ENCODE assay signal across 7 mouse cellular contexts in genomic region chr2:129624246-129624918, GRCm38 (mm10). TPM values are rescaled to one million over a fixed set of nuclear protein-coding genes. Genes with fewer than 3 reads are reported as not detected.
A peak's percentile ranks its signal among the peaks of the same experiment; 100 is the strongest.
DNase-seq lines count a peak whose midpoint lies in the region; ATAC-seq and TF ChIP-seq lines count a peak whose summit lies in the region.

No protein-coding gene starts in this region.

- peak; percentile 27 for DNase-seq in layer of hippocampus, adult 11-12 months (ENCODE audit: low spot score)
- DNase-seq in layer of hippocampus, postnatal 14 days (ENCODE audit: low spot score in 2 of 2): no peak
- DNase-seq in hindbrain, postnatal 0 days (ENCODE audit: low spot score): peak; percentile 49
- no peak for DNase-seq in Muller cell, postnatal 12 days (ENCODE audit: inconsistent ontology term)
- DNase-seq in yolk sac, embryonic 10.5 days (ENCODE audit: low spot score): no peak

- no peak for TF ChIP-seq CTCF in hindbrain, postnatal 0 days (IDR thresholded peaks at IDR 0.05; ENCODE audit: low read depth)

- H3K9ac ChIP-seq in forebrain, embryonic 13.5 days: no peak overlapping the region
- no peak overlapping the region for H3K9ac ChIP-seq in hindbrain, postnatal 0 days (replicated peaks; ENCODE audit: low read length)
- no peak overlapping the region for H3K9ac ChIP-seq in midbrain, embryonic 15.5 days

- peak; percentile 62; the same call in 1 of the 2 replicates for ATAC-seq in forebrain, embryonic 13.5 days
- ATAC-seq in hindbrain, postnatal 0 days: peak; percentile 55; the same call in 1 of the 2 replicates
- peak; percentile 41 for ATAC-seq in midbrain, embryonic 15.5 days (replicated peaks)

- peaks cover 13% of the 10 kb centered on the region for H3K4me1 ChIP-seq in forebrain, embryonic 13.5 days
- H3K4me1 ChIP-seq in hindbrain, postnatal 0 days (ENCODE audit: insufficient read depth, low read length): 0 out of 2 replicates have a peak, but pooled peaks cover 3% of the 10 kb centered on the region
- peaks cover 14% of the 10 kb centered on the region; the same call in 1 of the 2 replicates for H3K4me1 ChIP-seq in midbrain, embryonic 15.5 days

- no peaks in the 10 kb centered on the region for H3K9me3 ChIP-seq in forebrain, embryonic 13.5 days (replicated peaks)
- H3K9me3 ChIP-seq in hindbrain, postnatal 0 days (ENCODE audit: low read length): no peaks in the 10 kb centered on the region
- H3K9me3 ChIP-seq in midbrain, embryonic 15.5 days: no peaks in the 10 kb centered on the region

- no peaks in the 10 kb centered on the region for H3K27me3 ChIP-seq in forebrain, embryonic 13.5 days
- H3K27me3 ChIP-seq in hindbrain, postnatal 0 days (ENCODE audit: insufficient read depth, low read length): no peaks in the 10 kb centered on the region
- H3K27me3 ChIP-seq in midbrain, embryonic 15.5 days (replicated peaks): no peaks in the 10 kb centered on the region

- peak overlapping the region; percentile 12; the same call in 1 of the 2 replicates for H3K4me2 ChIP-seq in forebrain, embryonic 13.5 days
- no peak overlapping the region for H3K4me2 ChIP-seq in hindbrain, postnatal 0 days (ENCODE audit: low read depth, low read length)
- no peak overlapping the region for H3K4me2 ChIP-seq in midbrain, embryonic 15.5 days

- peak overlapping the region; percentile 37; the same call in 1 of the 2 replicates for H3K27ac ChIP-seq in forebrain, embryonic 13.5 days
- no peak overlapping the region for H3K27ac ChIP-seq in hindbrain, postnatal 0 days
- H3K27ac ChIP-seq in midbrain, embryonic 15.5 days: 0 out of 2 replicates have a peak overlapping the region, but pooled peaks have one; percentile 35

- WGBS in forebrain, embryonic 13.5 days: 53% methylated on average over 13 of the region's 13 CpGs
- 43% methylated on average over 13 of the region's 13 CpGs for WGBS in hindbrain, postnatal 0 days
- WGBS in midbrain, embryonic 15.5 days: 55% methylated on average over 13 of the region's 13 CpGs

- no peak overlapping the region for H3K4me3 ChIP-seq in forebrain, embryonic 13.5 days
- H3K4me3 ChIP-seq in hindbrain, postnatal 0 days (ENCODE audit: low read length): no peak overlapping the region
- no peak overlapping the region for H3K4me3 ChIP-seq in midbrain, embryonic 15.5 days

- peaks cover 14% of the 10 kb centered on the region; the same call in 1 of the 2 replicates for H3K36me3 ChIP-seq in forebrain, embryonic 13.5 days (ENCODE audit: poor library complexity, severe bottlenecking)
- peaks cover 11% of the 10 kb centered on the region for H3K36me3 ChIP-seq in hindbrain, postnatal 0 days (ENCODE audit: insufficient read depth, low read length)
- no peaks in the 10 kb centered on the region; the same call in 1 of the 2 replicates for H3K36me3 ChIP-seq in midbrain, embryonic 15.5 days (replicated peaks)

RNA-seq across cellular contexts. Expression of gene Sirpa, which starts 31.7 kb away (rescaled TPM):
- total RNA-seq in layer of hippocampus, postnatal 14 days (2021): 100 to 1,000 TPM; 255 to 279 TPM
- polyA plus RNA-seq in forebrain, embryonic 13.5 days (2015; fragmentation: Nextera tagmentation; extraction: Ambion mirVana): 16.9 and 19.5 TPM in 2 replicates
- 87.7 and 135 TPM in 2 replicates for total RNA-seq in hindbrain, postnatal 0 days (2014; rRNA removed)
- polyA plus RNA-seq in hindbrain, postnatal 0 days (2015; fragmentation: Nextera tagmentation; extraction: Ambion mirVana): 35.8 and 37.1 TPM in 2 replicates
- polyA plus RNA-seq in midbrain, embryonic 15.5 days (2015; fragmentation: Nextera tagmentation; extraction: Ambion mirVana): 39.5 and 40.5 TPM in 2 replicates

Comparison
In these comparisons a context has a peak if more than half of its experiments do, and no peak if none do; other contexts are left out.
1. DNase-seq: peak in layer of hippocampus, adult 11-12 months (single experiment) and hindbrain, postnatal 0 days (single experiment); none in layer of hippocampus, postnatal 14 days (0 of 2), Muller cell, postnatal 12 days (single experiment) and yolk sac, embryonic 10.5 days (single experiment).
2. Peak in every context shown above with its lines, with median percentiles within 50 percentile points of each other: ATAC-seq.